Mouse (Mus musculus) cerebellum, adult 9-10 months (tissue): ENCODE measurements around the gene Ccnl1.

Experiments used
- DNase-seq: peaks from one replicate; pipeline ENCODE4 v3.0.0; 2022

Ccnl1 gene

DNA sequence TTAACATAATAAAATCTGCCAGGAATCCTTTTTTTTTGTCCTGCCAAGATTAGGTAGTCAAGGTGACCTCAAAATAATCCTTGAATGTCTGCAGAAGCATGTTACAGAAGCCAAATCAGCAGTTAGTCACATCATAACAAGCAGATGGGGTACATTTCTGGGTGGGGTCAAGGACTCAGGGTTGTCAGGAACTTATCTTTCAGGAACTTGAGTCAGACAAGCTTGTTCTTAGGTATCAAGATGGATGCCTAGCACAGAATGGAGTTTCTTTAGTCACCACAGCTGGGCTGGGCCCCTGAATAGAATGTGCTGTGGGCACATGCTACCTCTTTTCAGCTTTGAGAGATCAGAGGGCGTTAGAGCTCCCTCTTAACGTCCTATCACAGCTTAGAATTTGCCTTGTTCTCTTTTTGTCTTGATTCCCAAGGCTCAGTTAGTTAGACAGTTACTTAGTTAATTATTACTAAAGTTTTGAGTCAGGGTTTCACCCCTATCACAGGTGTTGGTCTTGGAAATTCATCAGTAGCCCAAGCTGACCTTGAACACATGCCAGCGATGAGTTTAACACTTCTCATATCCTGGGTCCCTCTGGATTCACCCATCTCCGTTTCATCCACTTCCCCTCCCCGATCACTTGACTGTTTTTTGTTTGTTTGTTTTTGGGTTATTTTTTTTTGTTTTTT is 32.9 kb downstream of the Ccnl1 start:
- no peak for DNase-seq

GRCm38 (mm10) chr3:65922420-65922819 is 35.6 kb downstream of the Ccnl1 start:
- no peak for DNase-seq

DNA sequence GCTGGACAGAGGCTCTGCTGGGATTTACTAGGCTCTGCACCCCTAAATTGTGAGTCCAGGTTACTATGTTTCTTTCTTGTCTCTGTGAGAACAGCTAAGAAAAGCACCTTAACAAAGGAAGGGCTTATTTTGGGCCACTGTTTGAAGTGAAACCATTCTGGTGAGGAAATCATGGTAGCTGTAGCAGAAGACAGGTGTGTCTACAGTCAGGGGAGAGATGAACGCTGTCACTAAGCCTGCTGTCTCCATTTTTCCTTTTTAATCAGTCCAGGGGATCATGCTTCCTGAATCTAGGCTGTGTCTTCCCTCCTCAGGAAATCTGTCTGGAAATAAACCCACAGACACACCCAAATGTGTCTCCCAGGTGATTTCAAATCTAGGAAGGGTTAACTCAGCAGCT is 36.4 kb downstream of the Ccnl1 start:
- no peak for DNase-seq

DNA sequence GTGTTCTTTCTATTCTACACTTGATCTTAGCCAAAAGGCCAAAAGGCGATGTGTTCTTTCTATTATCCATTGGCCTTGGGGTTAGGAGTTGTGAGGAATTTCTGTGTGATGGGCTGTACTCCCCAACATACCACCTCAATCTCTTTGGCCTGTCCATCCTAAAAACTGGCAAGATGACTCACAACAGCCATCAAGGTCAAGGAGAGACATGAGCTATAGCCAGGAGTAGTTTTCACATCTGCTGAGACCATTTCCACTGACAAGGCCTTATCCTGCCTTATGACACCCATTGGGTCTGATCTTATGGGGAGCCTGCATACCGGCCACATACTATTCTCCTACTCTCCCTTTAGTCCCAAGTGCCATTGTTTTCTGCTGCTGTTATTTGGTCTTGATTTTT is 39.0 kb downstream of the Ccnl1 start:
- DNase-seq = no peak

DNA sequence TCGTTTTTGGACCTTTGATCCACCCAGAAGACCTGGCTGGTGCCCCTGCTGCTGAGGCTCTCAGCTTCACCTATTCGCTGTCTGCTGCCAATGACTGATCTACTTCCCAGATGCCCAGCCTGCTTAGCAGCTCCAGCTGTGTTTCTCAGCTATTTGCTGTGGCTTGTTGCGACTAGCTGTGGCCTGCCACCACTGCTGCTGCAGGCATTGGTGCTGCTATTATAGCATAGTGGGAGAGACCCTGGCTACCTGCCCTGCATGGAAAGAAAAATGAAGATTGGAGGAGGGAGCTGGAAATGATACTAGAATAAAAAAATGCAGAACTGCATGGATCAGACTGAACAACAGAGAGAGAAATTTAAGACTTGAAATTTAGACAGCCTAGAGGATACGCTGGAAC is 45.1 kb downstream of the Ccnl1 start:
- no peak for DNase-seq

DNA sequence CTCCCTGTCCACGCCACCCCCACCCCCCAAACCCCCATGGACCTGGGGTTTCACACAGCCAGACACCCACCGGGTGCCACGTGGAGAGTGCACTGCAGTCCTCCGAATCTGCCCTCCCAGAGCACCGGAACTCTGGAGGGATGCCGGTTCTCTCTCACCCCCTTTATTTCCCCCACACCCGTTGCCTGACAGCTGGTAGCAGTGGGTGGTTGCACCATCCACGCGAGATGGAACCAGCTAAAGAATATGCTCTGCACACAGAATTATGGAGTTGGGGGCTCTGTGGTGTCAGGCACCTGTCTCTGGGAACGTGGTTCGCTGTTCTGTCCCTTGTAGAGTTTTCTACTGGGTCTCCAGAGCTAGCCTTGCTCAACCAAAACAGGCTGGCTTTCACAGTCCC is 45.8 kb downstream of the Ccnl1 start:
- DNase-seq = no peak

- DNase-seq = no peak
Measured at GRCm38 (mm10) chr3:65911265-65911664, 46.8 kb downstream of the Ccnl1 start.

DNA sequence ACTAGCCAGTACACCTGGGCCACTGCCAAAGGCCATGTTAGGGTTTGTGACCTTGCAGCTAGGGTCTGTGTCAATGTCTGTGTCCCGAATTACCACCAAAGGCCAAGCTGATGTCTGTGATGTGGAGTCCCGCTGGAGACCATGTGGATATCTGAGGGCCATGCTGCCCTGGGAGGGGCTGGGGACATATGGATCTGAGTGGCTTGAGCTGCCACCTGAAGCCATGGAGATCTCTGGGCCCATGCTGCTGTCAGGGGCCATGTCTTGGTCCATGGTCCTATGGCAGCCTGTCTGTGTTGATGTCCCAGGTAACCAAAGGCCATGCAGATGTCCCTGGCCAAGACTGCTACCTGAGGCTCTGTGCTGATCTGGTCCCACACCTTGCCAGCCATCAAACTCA is 48.6 kb downstream of the Ccnl1 start:
- DNase-seq = no peak

- no peak for DNase-seq
Measured at GRCm38 (mm10) chr3:65907536-65907935, 50.5 kb downstream of the Ccnl1 start.

GRCm38 (mm10) chr3:65905281-65906169 is 52.5 kb downstream of the Ccnl1 start:
- DNase-seq = no peak

DNA sequence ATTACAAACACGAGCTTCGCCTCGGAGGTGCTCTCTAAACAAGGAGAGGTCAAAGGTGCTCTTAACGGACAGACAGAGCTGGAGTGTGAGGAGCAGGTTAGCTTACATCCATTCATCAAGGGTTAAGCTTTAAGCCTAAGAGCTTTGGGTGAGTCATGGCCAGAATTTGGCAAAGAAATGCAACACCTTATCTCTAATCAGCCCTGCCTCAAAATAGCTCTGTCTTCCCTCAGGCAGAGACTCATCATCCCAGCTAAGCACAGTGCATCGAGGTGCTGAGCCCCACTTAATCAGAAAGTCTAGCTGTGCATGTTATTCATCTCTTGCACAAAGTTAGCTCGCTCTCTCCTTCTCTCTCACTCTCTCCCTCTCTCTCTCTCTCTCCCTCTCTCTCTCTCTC is 53.3 kb downstream of the Ccnl1 start:
- no peak for DNase-seq

DNA sequence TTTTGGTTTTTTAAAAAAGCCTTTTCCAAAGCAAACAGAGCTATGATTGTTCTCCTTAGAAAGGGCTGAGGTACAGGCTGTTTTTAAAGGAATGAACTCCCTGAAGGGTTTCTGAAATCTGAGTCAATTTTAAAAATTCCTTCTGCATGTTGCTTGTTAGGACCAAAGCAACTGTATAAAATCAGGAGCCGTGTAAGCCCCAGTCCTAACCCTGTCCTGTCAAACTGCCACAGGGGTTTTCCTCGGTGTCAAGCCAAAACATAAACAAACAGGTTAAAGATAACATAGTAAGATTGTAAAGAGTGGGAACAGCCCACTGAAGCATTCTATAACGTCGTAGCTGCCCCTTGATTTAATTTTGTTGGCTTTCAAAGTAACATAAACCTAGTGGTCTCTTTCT is 53.9 kb downstream of the Ccnl1 start:
- DNase-seq = no peak

DNA sequence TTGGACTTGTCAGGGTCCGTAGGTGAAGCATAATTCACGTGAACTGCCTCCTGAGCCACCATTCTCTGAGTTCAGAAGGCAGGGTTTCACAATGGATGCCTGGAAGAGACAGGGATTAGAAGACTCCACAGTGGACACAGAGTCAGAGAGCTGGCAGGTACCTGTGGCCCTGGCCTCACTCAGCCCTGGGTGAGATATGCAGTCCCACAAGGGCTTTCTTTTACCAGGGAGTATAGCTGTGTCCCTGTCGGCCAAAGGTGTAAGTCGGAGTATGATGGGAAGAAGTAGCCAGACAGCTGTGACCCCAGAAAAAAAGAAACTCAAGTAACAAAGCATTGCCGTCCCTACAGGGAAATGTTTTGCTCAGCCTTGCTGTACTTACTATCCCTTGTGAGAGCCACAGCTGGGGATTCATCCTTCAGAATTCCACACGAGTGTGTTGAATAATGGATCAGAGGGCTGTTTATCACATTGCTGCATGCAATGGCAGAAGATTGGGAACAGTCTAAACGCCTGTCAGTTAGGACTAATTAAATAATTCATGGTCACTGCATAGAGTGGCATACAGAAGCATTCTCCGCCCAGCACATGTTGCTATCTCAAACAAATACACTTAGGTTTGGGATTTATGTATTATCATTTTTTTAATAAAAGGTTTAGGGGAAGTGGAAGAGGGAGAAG is 59.3 kb downstream of the Ccnl1 start:
- no peak for DNase-seq

GRCm38 (mm10) chr3:65897233-65897993 is 60.6 kb downstream of the Ccnl1 start:
- DNase-seq = no peak
